Mouse (Mus musculus): ENCODE measurements around the gene Pax3. TPM values are rescaled to one million over a fixed set of nuclear protein-coding genes. Genes with fewer than 3 reads are reported as not detected.

The Pax3 gene
- not detected in 2 replicates for polyA plus RNA-seq (2015; fragmentation: Nextera tagmentation; extraction: Ambion mirVana)

DNA sequence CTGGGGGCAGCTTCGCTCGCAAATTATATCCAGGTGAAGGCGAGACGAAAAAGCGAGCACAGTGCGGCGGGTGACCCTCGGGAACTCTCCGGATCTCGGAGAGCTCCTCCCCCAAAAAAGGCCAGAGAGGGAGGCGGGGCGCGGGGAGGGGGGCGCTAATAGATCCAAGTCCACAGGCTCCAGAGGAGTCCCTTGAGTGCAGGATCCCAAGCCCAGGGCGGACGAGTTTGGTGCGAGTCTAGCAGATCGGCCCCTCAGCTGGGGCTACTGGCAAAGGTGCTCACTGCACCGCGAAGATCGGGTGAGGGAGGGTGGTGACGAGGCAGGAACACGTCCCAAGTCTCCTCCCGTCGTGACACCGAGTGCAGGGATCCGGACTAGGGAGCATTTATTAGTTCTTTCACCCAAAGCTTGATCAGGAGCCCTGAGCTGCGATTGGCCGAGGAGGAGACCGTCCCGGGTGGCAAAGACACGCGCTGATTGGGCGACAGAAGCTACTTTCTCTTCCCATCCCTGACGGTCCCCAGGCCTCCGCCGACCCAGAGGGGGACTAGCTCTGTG, at the start of gene Pax3:
Pax3 (minus strand) TSS at position 384 of the 561 bp plus-strand sequence.
- Histone ChIP-seq H3K27ac (ENCODE audit: low read length) (no peak within 1 kb of the TSS), H3K4me2 (ENCODE audit: low read depth, low read length) (peak within 1 kb of the TSS; percentile 46), H3K9ac (ENCODE audit: low read length) (no peak within 1 kb of the TSS), H3K4me3 (ENCODE audit: low read length) (peak within 1 kb of the TSS; percentile 33), H3K27me3 (ENCODE audit: control insufficient read depth, insufficient read depth, low read depth, low read length) (peaks cover 90% of the 10 kb centered on the region), H3K36me3 (ENCODE audit: control insufficient read depth, insufficient read depth, low read length) (no peaks in the 10 kb centered on the region), H3K4me1 (replicated peaks; ENCODE audit: control insufficient read depth, insufficient read depth, low read length) (peaks cover 9% of the 10 kb centered on the region), H3K9me3 (ENCODE audit: control insufficient read depth, low read length) (no peaks in the 10 kb centered on the region)
- under 1% methylated on average over 37 of the region's 37 CpGs for WGBS
- peak; percentile 49; the same call in 1 of the 2 replicates for ATAC-seq (ENCODE audit: low read depth)

DNA sequence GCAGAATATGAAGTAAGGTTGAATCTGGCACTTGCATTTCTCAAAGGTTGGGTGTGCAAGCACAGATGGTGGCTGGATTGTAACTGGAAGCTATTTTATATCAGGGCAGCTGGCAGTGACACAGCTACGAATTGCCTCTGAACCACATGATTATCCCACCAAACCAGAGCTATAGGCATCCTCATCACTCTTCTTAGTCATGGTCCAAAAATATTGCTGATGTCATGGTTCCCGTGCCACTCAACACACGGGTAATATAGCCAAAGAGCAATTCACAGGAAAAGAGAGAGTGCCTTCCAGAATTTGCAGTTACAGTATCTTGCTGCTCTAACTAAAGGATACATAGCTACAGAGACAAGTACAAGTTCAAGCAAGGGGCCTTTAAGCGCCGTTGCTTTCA, 37.4 kb upstream of the Pax3 start:
- no peaks in the 10 kb centered on the region for H3K9me3 ChIP-seq (ENCODE audit: control insufficient read depth, low read length)
- no peak overlapping the region for H3K4me2 ChIP-seq (ENCODE audit: low read depth, low read length)
- H3K27ac ChIP-seq (ENCODE audit: low read length), result no peak overlapping the region
- no peaks in the 10 kb centered on the region for H3K36me3 ChIP-seq (ENCODE audit: control insufficient read depth, insufficient read depth, low read length)
- H3K27me3 ChIP-seq (ENCODE audit: control insufficient read depth, insufficient read depth, low read depth, low read length), result no peaks in the 10 kb centered on the region; the same call in 1 of the 2 replicates
- H3K4me3 ChIP-seq (ENCODE audit: low read length), result no peak overlapping the region
- H3K4me1 ChIP-seq (replicated peaks; ENCODE audit: control insufficient read depth, insufficient read depth, low read length), result no peaks in the 10 kb centered on the region
- no peak overlapping the region for H3K9ac ChIP-seq (ENCODE audit: low read length)
- no peak for ATAC-seq (ENCODE audit: low read depth)
- WGBS, result 77% methylated on average over 5 of the region's 5 CpGs

DNA sequence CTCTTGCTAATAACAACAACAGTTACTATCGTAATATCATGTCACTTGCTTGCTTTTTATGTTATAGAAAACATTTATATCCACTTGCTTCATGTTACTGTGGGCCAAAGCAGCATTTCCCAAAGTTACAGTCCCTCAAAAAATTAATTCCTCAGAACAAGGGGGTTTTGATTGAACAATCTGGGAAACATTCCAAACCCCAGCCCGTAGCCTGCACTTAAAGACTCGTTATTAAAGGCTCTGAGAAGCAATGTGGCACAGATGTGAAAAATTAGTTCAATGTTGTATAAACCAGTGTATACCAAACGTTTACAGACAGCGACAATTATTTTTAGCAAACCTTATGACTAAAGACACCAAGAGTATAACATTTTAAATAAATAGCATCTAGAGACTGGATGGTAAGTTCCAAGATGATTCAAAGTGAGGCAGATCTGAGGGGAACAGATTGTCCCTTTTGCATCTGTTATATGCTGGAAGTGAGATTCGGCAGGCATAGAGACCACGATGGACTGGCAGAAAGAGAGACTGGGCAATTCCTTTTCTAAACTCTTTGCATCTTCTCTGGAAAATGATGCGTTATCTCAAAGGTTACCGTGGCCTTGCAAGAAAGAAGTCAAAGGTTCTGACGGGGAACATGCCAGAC, 35.1 kb upstream of the Pax3 start:
- Histone ChIP-seq H3K9ac (ENCODE audit: low read length) (no peak overlapping the region), H3K27ac (ENCODE audit: low read length) (no peak overlapping the region), H3K27me3 (ENCODE audit: control insufficient read depth, insufficient read depth, low read depth, low read length) (no peaks in the 10 kb centered on the region; the same call in 1 of the 2 replicates), H3K4me1 (replicated peaks; ENCODE audit: control insufficient read depth, insufficient read depth, low read length) (no peaks in the 10 kb centered on the region), H3K4me3 (ENCODE audit: low read length) (no peak overlapping the region), H3K36me3 (ENCODE audit: control insufficient read depth, insufficient read depth, low read length) (no peaks in the 10 kb centered on the region), H3K4me2 (ENCODE audit: low read depth, low read length) (no peak overlapping the region), H3K9me3 (ENCODE audit: control insufficient read depth, low read length) (no peaks in the 10 kb centered on the region)
- WGBS, result 42% methylated on average over 10 of the region's 10 CpGs
- no peak for ATAC-seq (ENCODE audit: low read depth)

DNA sequence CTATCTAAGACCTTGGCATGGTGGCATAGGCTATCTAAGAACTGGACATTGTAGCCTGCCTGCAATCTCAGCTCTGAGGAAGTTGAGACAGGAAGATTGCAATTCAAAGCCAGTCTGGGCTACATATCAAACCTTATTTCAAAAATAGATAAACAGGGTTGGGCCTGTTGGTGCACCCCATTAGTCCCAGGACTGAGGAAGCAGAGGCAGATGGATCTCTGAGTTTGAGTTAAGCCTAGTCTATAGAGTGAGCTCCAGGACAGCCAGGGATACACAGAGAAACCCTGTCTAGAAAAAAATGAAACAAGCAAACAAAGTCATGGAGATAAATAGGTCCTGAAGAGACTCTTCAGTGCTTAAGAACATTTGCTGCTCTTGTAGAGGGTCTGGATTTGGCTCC, 32.9 kb upstream of the Pax3 start:
- no peaks in the 10 kb centered on the region for H3K4me1 ChIP-seq (replicated peaks; ENCODE audit: control insufficient read depth, insufficient read depth, low read length)
- no peak overlapping the region for H3K4me3 ChIP-seq (ENCODE audit: low read length)
- ATAC-seq (ENCODE audit: low read depth), result no peak
- H3K27ac ChIP-seq (ENCODE audit: low read length), result no peak overlapping the region
- no peaks in the 10 kb centered on the region; the same call in 1 of the 2 replicates for H3K27me3 ChIP-seq (ENCODE audit: control insufficient read depth, insufficient read depth, low read depth, low read length)
- no peak overlapping the region for H3K4me2 ChIP-seq (ENCODE audit: low read depth, low read length)
- no peak overlapping the region for H3K9ac ChIP-seq (ENCODE audit: low read length)
- H3K36me3 ChIP-seq (ENCODE audit: control insufficient read depth, insufficient read depth, low read length), result no peaks in the 10 kb centered on the region
- H3K9me3 ChIP-seq (ENCODE audit: control insufficient read depth, low read length), result no peaks in the 10 kb centered on the region

DNA sequence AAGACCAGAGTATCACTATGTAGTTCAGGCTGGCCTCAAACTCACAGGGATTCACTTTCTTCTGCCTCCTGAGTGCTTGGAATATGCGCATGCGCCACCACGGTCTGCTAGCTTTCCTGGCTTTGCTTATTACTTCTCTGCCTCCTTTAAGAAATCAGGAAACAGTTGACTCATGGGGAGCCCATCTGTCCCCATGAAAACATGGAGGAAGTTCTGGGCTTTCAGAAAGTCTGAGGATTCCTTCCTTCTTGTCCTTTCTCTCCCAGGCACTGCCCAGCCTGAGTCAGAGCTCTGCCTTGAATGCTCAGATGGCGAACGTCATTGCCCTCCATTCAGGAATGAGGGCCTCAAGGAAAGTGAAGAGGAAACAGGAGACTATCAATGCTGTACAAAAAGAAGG, 31.8 kb upstream of the Pax3 start:
- no peaks in the 10 kb centered on the region; the same call in 1 of the 2 replicates for H3K27me3 ChIP-seq (ENCODE audit: control insufficient read depth, insufficient read depth, low read depth, low read length)
- H3K9me3 ChIP-seq (ENCODE audit: control insufficient read depth, low read length), result no peaks in the 10 kb centered on the region
- no peak for ATAC-seq (ENCODE audit: low read depth)
- H3K9ac ChIP-seq (ENCODE audit: low read length), result no peak overlapping the region
- no peak overlapping the region for H3K27ac ChIP-seq (ENCODE audit: low read length)
- H3K36me3 ChIP-seq (ENCODE audit: control insufficient read depth, insufficient read depth, low read length), result no peaks in the 10 kb centered on the region
- H3K4me2 ChIP-seq (ENCODE audit: low read depth, low read length), result no peak overlapping the region
- no peaks in the 10 kb centered on the region for H3K4me1 ChIP-seq (replicated peaks; ENCODE audit: control insufficient read depth, insufficient read depth, low read length)
- H3K4me3 ChIP-seq (ENCODE audit: low read length), result no peak overlapping the region
- 51% methylated on average over 5 of the region's 5 CpGs for WGBS

DNA sequence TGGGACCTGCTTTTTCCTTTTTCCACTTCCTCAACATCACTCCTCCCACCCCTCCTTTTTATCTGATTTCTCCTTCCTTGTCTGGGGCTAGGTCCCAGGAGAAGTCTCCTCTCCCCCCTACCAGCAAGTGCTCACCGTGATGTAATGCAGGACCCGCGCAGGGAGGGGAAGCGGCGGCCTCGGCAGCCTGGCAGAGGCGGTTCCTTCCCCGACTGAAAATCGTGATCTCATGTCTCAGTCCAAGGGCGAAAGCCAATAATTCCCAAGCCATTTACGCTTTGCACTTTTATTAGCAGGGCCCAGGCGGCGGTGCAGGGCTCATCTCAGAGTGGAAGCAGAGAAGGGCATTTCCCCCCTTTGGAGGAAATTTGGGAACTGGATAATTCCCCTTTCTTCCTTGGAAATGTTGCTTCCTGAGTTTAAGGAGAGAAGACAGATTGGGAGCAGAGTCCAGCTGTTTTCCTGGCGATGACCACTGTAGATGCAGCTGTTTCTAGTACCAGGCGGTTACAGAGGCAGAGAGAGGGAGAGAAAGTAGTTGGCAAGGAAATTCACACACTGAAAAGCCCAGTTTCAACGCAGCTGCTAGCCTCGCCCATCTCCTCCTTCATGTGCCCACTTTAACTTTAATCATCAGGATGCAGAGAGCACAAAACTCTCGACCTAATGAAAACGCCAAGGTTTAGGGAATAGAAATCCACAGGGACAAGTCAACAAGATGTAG, 21.3 kb upstream of the Pax3 start:
- ATAC-seq (ENCODE audit: low read depth), result peak; percentile 26; the same call in 1 of the 2 replicates
- 1% methylated on average over 19 of the region's 19 CpGs for WGBS
- Histone ChIP-seq H3K4me2 (ENCODE audit: low read depth, low read length) (peak overlapping the region; percentile 95), H3K9ac (ENCODE audit: low read length) (no peak overlapping the region), H3K9me3 (ENCODE audit: control insufficient read depth, low read length) (no peaks in the 10 kb centered on the region), H3K4me1 (replicated peaks; ENCODE audit: control insufficient read depth, insufficient read depth, low read length) (peaks cover 14% of the 10 kb centered on the region), H3K27me3 (ENCODE audit: control insufficient read depth, insufficient read depth, low read depth, low read length) (peaks cover 79% of the 10 kb centered on the region), H3K4me3 (ENCODE audit: low read length) (peak overlapping the region; percentile 64), H3K27ac (ENCODE audit: low read length) (peak overlapping the region; percentile 2; the same call in 1 of the 2 replicates), H3K36me3 (ENCODE audit: control insufficient read depth, insufficient read depth, low read length) (no peaks in the 10 kb centered on the region)

DNA sequence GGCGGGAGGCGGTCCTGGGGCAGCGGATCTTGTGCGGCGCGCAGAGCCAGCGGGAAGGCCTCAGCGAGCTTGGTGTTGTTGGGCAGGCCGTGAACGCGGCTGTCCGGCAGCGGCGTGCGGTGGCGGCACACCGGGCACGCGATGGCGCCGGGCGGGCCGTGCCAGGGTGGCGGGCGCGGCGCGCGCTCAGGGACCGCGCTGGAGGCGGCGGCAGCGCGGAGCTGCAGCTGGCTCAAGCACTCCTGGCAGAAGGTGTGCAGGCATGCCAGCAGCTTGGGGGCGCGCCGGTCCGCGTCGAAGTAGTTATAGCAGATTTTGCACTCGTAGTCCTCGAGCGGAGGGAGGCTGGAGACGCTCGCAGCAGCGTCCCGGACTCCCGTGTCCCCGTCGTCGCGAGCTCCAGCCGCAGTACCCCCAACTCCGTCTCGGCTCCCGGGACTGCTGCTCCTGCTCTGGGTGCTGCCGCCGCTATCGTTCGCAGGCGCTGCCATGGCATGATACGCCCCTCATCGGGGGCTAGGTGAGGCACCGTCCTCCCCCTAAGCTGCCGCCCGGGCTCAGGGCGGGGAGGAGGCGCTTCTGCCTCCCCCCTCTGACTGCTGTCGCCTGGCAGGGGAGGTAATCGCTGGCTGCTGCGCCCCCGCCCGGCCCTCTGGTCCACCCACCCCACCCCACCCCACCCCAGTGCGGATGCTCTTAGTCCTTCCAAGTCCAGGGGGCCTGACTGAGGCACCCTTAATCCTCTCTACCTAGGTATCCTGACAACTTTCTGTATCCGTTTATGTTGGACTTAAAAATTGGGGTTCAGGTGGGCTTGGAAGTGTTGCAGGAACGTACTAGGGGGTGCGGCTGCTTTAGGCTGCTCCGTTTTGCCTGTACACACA, 20.5 kb upstream of the Pax3 start:
- H3K4me1 ChIP-seq (replicated peaks; ENCODE audit: control insufficient read depth, insufficient read depth, low read length), result peaks cover 14% of the 10 kb centered on the region
- H3K9ac ChIP-seq (ENCODE audit: low read length), result peak overlapping the region; percentile 64
- ATAC-seq (ENCODE audit: low read depth), result peak; percentile 70
- peak overlapping the region; percentile 64 for H3K4me3 ChIP-seq (ENCODE audit: low read length)
- no peaks in the 10 kb centered on the region for H3K9me3 ChIP-seq (ENCODE audit: control insufficient read depth, low read length)
- peaks cover 87% of the 10 kb centered on the region for H3K27me3 ChIP-seq (ENCODE audit: control insufficient read depth, insufficient read depth, low read depth, low read length)
- WGBS, result under 1% methylated on average over 53 of the region's 79 CpGs
- H3K27ac ChIP-seq (ENCODE audit: low read length), result no peak overlapping the region
- H3K4me2 ChIP-seq (ENCODE audit: low read depth, low read length), result peak overlapping the region; percentile 95
- H3K36me3 ChIP-seq (ENCODE audit: control insufficient read depth, insufficient read depth, low read length), result no peaks in the 10 kb centered on the region

DNA sequence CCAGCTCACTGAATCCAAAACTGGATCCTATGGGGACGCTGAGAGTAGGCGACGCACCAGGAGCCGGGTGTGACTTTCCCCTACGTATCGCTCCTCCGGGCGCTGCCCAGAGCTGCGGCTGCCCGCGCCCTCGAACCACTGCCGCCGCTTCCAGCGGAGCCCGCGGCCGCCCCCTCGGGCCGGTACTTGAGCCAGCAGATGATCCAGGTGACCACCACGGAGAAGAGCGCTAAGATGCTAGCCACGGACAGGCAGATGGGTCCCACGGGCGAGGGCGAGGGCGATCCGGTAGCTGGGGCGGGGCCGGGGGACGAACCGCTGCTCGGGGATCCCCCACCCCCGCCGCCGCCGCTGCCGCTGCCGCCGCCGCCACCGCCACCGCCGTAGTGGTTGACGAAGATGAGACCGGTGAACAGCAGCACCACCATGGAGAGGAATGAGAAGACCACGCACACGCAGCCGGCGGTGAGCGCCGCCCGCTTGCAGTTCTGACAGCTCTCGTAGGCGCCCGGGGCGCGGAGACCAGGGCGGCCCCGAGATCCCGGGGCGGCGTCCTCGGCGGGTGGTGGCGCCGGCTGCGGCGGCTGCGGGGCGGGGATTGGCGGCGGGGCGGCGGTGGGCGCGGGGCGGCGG, 19.7 kb upstream of the Pax3 start:
- peaks cover 93% of the 10 kb centered on the region for H3K27me3 ChIP-seq (ENCODE audit: control insufficient read depth, insufficient read depth, low read depth, low read length)
- WGBS, result under 1% methylated on average over 47 of the region's 79 CpGs

More for the DNA sequence above, 19.7 kb upstream of the Pax3 start:
- Histone ChIP-seq H3K4me1 (replicated peaks; ENCODE audit: control insufficient read depth, insufficient read depth, low read length) (peaks cover 14% of the 10 kb centered on the region), H3K36me3 (ENCODE audit: control insufficient read depth, insufficient read depth, low read length) (no peaks in the 10 kb centered on the region), H3K9ac (ENCODE audit: low read length) (peak overlapping the region; percentile 64), H3K27ac (ENCODE audit: low read length) (no peak overlapping the region), H3K9me3 (ENCODE audit: control insufficient read depth, low read length) (no peaks in the 10 kb centered on the region), H3K4me2 (ENCODE audit: low read depth, low read length) (peak overlapping the region; percentile 95), H3K4me3 (ENCODE audit: low read length) (peak overlapping the region; percentile 64)
- peak; percentile 35 for ATAC-seq (ENCODE audit: low read depth)

Measured in lung, embryonic 16.5 days (tissue).